Mouse (Mus musculus) cerebellum, adult 8-10 months (tissue): ENCODE data around the gene Lypd6b.

Experiments used
- DNase-seq: peaks from one replicate; pipeline ENCODE4 v3.0.0; 2022

The Lypd6b gene

GRCm38 (mm10) chr2:49957449-49957848 is 170.0 kb downstream of the Lypd6b start:
- DNase-seq, result no peak

GRCm38 (mm10) chr2:49961991-49962390 is 174.5 kb downstream of the Lypd6b start:
- no peak for DNase-seq

- no peak for DNase-seq
Measured at GRCm38 (mm10) chr2:49964899-49965298, 177.4 kb downstream of the Lypd6b start.

- DNase-seq, result no peak
Measured at GRCm38 (mm10) chr2:49967748-49968147, 180.3 kb downstream of the Lypd6b start.

- no peak for DNase-seq
Measured at GRCm38 (mm10) chr2:49970990-49971389, 183.5 kb downstream of the Lypd6b start.

GRCm38 (mm10) chr2:49978606-49979005 is 191.1 kb downstream of the Lypd6b start:
- DNase-seq, result no peak

- DNase-seq, result no peak
Measured at GRCm38 (mm10) chr2:49979991-49980390, 192.5 kb downstream of the Lypd6b start.

- DNase-seq, result no peak
Measured at GRCm38 (mm10) chr2:49983021-49983420, 195.5 kb downstream of the Lypd6b start.

GRCm38 (mm10) chr2:49984780-49985179 is 197.3 kb downstream of the Lypd6b start:
- no peak for DNase-seq

- DNase-seq, result no peak
Measured at GRCm38 (mm10) chr2:49995841-49996240, 208.4 kb downstream of the Lypd6b start.

GRCm38 (mm10) chr2:49997216-49997615 is 209.7 kb downstream of the Lypd6b start:
- DNase-seq, result no peak
